Mouse (Mus musculus): ENCODE measurements around the gene Pbx4.
A peak's percentile ranks its signal among the peaks of the same experiment; 100 is the strongest.

Gene Pbx4

GRCm38 (mm10) chr8:69814881-69815280 lies 17.4 kb upstream of the Pbx4 start:
- no peak for DNase-seq

DNA sequence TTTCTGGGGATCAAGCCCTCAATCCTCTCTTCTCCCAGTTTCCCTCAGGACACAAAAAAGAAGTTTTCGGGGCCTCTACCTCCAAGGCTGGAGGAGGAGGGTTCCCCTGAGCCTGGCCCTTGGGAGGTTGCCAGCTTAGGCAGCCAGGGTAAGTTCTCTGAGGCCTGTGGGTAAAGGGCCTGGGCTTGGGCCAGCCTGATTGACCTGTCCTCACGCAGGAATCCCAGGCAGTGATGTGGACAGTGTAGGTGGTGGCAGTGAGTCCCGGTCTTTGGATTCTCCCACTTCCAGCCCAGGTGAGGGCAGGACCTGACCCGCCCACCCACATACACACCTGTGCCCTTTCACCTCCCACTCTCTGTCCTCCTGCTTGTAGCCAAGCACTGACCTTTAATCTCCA lies 16.9 kb upstream of the Pbx4 start:
- DNase-seq = no peak

- no peak for DNase-seq
Measured at GRCm38 (mm10) chr8:69820466-69820865, 11.8 kb upstream of the Pbx4 start.

- DNase-seq = peak; percentile 51
Measured at GRCm38 (mm10) chr8:69821971-69822385, 10.3 kb upstream of the Pbx4 start.

DNA sequence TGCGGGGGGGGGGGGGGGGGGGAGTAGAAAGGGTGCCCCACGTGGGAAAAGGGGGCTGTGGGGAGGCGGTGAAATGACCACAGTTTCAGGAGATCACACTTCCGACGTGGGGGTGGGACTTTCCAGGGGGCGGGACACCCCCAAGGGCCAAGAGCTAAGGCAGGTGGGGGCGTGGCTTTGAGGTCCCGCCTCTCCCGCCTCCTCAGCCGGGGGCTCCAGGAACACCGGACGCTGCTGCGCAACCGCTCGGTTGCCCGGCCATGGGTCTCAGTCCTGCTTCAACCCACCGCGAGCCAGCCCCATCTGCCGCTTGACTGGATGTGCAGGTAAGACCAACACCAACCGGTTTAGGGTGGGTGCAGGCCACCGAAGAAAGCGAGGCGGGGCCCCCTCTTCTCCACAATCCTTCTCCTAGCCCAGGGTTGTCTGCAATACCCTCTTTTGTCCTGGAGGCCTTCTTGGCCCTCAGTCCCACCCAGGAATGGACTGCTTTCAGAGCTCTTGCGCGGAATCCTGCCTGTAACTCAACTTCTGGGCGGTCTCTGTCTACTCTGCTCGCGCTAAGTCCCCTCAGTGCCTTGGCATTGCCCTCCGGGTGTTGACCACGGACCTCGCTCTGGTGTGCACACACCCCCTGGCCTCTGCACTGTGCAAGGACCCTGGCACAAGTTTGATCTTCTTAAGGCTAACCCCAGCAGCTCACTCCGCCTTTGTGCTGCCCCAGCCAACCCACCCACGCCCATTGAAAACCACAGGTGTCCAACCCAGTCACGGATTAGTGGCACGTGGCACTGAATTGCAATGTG lies 9.7 kb upstream of the Pbx4 start, which contains the start of gene Lpar2:
Gene Lpar2, plus strand, starts transcription at position 44 of the 806 bp plus-strand sequence.
- peak; percentile 83 for DNase-seq

DNA sequence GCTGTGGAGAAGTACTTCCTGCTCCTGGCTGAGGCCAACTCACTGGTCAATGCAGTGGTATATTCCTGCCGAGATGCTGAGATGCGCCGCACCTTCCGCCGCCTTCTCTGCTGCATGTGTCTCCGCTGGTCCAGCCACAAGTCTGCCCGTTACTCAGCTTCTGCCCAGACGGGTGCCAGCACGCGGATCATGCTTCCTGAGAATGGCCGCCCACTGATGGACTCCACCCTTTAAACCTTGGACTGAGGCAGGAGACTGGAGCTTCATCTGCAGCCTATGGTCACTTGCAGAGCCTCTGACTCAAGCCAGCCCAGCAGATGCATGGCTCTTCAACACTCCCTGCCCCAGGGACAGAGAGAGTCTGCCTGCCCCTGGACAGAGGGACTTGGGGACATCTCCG lies 5.9 kb upstream of the Pbx4 start:
- no peak for DNase-seq

GRCm38 (mm10) chr8:69837057-69837682 lies 4.9 kb downstream of the Pbx4 start:
- no peak for DNase-seq

- no peak for DNase-seq
Measured at GRCm38 (mm10) chr8:69847167-69848065, 15.1 kb downstream of the Pbx4 start.

DNA sequence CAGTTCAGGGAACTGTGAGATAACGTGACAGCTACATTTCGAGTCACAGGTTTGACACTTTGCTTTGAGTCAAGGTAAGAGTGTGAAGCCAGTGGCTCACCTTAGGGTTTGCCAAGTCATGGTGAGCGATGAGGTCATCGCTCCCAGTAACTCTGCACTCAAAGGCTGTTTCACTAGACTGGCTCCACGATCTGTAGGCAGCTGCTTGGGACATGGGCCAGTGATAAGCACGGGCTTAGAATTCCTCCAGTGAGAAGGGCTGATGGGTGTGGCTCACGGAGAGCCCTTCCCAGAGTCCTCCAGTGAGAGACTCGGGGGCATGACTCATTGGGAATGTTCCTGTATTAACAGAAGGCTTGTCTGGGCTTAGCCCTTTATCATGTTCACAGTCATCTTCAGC lies 16.7 kb downstream of the Pbx4 start:
- no peak for DNase-seq

DNA sequence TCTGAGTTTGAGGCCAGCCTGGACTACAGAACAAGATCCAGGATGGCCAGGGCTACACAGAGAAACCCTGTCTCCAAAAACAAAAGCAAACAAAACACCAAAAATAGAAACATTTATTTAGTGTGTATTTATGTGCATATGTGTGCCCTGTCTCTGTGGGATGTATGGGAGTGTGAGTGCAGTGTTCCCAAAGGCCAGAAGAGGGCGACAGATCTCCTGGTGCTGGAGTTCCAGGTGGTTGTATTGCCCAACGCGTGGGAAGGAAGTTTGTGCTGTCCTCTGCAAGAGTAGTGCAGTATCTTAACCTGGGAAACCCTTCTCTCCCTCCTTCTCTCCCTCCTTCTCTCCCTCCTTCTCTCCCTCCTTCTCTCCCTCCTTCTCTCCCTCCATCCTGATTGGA lies 17.6 kb downstream of the Pbx4 start:
- peak; percentile 36 for DNase-seq

DNA sequence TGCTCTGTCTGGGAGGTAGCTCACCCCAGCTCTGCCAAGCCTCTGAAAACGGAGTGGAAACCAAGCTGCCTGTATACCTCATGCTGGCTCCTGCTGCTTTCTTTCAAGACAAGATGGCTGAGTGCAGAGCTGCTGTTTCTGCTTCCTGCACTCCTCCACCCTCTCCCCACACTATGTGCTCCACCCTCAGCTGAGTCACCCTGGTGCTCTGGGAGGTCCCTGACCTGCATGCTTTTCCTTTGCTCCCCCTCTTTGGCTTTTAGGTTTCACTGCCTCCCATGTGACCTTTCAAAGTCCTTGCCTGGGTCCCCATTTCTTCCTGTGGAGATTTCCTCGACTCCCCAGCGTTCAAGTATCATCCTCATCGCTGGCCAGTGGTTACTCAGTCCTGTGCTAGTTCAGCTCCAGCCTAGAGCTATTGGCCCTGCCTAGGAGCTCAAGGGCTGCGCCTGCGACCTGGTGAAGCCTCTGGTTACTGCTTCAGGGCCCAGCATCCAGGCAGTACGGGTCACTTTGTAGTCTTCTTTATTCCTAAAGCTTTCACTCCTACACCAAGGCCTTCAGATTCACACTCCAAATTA lies 18.7 kb downstream of the Pbx4 start:
- DNase-seq = no peak

DNA sequence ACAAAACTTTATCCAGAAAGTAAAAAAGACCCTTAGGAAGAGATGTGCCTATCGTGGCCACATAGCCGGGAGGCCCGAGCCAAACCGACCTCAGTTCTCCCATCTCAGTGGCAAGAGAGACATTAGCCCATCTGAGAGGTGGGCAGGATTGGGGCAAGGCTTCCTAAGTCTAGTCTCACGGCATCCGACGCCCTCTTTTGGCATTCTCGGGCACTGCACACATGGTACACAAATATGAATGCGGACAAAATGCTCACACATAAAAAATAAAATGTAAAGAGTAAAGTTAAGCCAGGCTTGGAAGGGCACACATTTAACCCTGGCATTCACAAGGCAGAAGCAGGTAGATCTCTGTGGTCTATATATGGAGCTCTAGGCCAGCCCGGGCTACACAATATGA lies 21.6 kb downstream of the Pbx4 start:
- peak; percentile 20 for DNase-seq

DNA sequence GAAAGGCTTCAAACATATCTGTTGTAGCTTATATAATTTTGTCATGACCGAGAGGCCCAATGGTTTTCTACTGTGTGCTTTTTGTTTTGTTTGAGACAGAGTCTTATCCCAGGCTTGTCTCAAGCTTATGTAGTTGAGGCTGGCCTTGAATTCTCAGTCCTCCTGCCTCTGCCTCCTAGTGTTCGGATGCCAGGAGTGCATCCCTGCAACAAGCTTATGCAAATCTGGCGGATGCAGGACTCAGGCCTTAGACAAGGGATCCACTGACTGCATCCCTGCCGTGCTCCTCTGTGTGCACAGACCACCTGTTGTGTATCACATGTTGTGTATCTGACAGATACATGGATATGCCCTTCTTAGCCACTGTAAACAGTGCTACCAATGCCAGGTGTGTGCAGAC lies 28.5 kb downstream of the Pbx4 start:
- DNase-seq = no peak

GRCm38 (mm10) chr8:69861251-69861650 lies 29.0 kb downstream of the Pbx4 start:
- no peak for DNase-seq

- no peak for DNase-seq
Measured at GRCm38 (mm10) chr8:69863387-69864020, 31.2 kb downstream of the Pbx4 start.

DNA sequence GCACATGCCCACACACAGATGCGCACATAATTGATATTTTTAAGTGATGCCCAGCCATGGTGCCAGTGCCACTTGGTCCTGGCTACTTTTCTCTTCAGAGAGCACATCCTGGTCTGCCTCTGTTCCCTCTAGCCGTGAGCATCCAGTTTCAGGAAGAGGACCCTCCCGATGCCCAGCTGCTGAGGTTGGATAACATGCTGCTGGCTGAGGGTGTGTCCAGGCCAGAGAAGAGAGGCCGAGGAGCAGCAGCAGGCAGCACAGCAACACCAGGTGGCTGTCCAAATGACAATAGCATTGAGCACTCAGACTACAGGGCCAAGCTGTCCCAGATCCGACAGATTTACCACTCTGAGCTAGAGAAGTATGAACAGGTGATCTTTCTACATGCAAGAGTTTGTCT lies 31.9 kb downstream of the Pbx4 start:
- no peak for DNase-seq

GRCm38 (mm10) chr8:69867696-69868326 lies 35.5 kb downstream of the Pbx4 start:
- DNase-seq = no peak

- no peak for DNase-seq
Measured at GRCm38 (mm10) chr8:69870003-69870765, 37.9 kb downstream of the Pbx4 start.

DNA sequence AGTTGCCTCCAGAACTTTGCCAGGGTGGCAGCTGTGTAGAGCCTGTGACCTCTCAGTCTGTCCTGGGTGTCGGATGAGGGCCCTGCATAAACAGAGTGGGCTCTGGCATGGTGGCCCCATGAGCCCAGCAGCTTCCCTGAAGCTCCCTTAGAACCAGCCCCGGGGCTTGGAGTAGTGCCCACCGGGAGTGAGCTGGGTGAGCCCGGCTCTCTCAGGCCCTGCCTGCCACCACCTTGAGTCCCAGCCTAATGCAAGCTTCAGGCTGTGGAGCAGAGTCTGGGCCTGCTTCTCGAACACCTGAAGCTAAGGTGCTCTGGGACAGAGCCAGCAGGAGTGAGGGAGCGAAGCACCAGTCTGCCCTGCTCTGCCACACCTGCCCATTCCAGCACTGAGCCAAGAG lies 38.6 kb downstream of the Pbx4 start:
- no peak for DNase-seq

GRCm38 (mm10) chr8:69874155-69874554 lies 41.9 kb downstream of the Pbx4 start:
- peak; percentile 57 for DNase-seq

- no peak for DNase-seq
Measured at GRCm38 (mm10) chr8:69874654-69875053, 42.4 kb downstream of the Pbx4 start.
